Mouse (Mus musculus): ENCODE measurements around the gene Dazap1.

- TF ChIP-seq POLR2A (IDR thresholded peaks at IDR 0.05; ENCODE audit: low read depth, low read length) (no peak), CTCF (IDR thresholded peaks at IDR 0.05; ENCODE audit: extremely low read depth, insufficient read depth, insufficient read length, insufficient replicate concordance) (no peak)
Observed at GRCm38 (mm10) chr10:80313627-80314201, 52.4 kb downstream of the Dazap1 start.

All from spleen, adult 2 months (tissue).